Mouse (Mus musculus) mesoderm, embryonic 11.5 days (tissue): Measurements from ENCODE around the gene Utp4.
A peak's percentile ranks its signal among the peaks of the same experiment; 100 is the strongest.
"Not testable (repeated sequence)": the region's sequence is repeated elsewhere in the genome, so short reads cannot be mapped to it uniquely, and the experiment has no call there.

Experiments
- DNase-seq: peaks from one replicate; pipeline ENCODE4 v3.0.0-alpha.2; 2012; ENCODE audit warnings: low read depth, low spot score

The Utp4 gene

GRCm38 (mm10) chr8:106905727-106906480 is 12.5 kb downstream of the Utp4 start:
- DNase-seq: no peak

GRCm38 (mm10) chr8:106906635-106907034 is 13.2 kb downstream of the Utp4 start:
- DNase-seq: no peak

GRCm38 (mm10) chr8:106907450-106907849 is 14.0 kb downstream of the Utp4 start:
- no peak for DNase-seq

- no peak for DNase-seq
Measured at GRCm38 (mm10) chr8:106908291-106908690, 14.9 kb downstream of the Utp4 start.

- no peak for DNase-seq
Measured at GRCm38 (mm10) chr8:106913631-106914030, 20.2 kb downstream of the Utp4 start.

GRCm38 (mm10) chr8:106919721-106920394 is 26.4 kb downstream of the Utp4 start:
- no peak for DNase-seq

GRCm38 (mm10) chr8:106920395-106920741 is 26.9 kb downstream of the Utp4 start:
- no peak for DNase-seq

- DNase-seq: no peak
Measured at GRCm38 (mm10) chr8:106924057-106924456, 30.6 kb downstream of the Utp4 start.

GRCm38 (mm10) chr8:106924904-106925349 is 31.5 kb downstream of the Utp4 start:
- DNase-seq: no peak

- no peak for DNase-seq
Measured at GRCm38 (mm10) chr8:106925446-106925845, 32.0 kb downstream of the Utp4 start.

- no peak for DNase-seq
Measured at GRCm38 (mm10) chr8:106927247-106927646, 33.8 kb downstream of the Utp4 start.

- not testable (repeated sequence) for DNase-seq
Measured at GRCm38 (mm10) chr8:106928182-106928581, 34.7 kb downstream of the Utp4 start.

GRCm38 (mm10) chr8:106929155-106929913 is 35.9 kb downstream of the Utp4 start:
- no peak for DNase-seq

GRCm38 (mm10) chr8:106929921-106930320 is 36.5 kb downstream of the Utp4 start:
- no peak for DNase-seq

- no peak for DNase-seq
Measured at GRCm38 (mm10) chr8:106932376-106933065, 39.1 kb downstream of the Utp4 start.

- no peak for DNase-seq
Measured at GRCm38 (mm10) chr8:106933506-106934143, 40.2 kb downstream of the Utp4 start.

- DNase-seq: no peak
Measured at GRCm38 (mm10) chr8:106934226-106934977, 41.0 kb downstream of the Utp4 start.

- peak; percentile 96 for DNase-seq
Measured at GRCm38 (mm10) chr8:106935324-106935869, 42.0 kb downstream of the Utp4 start, which contains the start of gene Sntb2. TSS of gene Sntb2 (plus strand) at chr8:106935750.

GRCm38 (mm10) chr8:106935899-106936477 is 42.6 kb downstream of the Utp4 start:
- DNase-seq: no peak
